Comparison of ENCODE assay signal across 10 mouse cellular contexts in the genomic region with DNA sequence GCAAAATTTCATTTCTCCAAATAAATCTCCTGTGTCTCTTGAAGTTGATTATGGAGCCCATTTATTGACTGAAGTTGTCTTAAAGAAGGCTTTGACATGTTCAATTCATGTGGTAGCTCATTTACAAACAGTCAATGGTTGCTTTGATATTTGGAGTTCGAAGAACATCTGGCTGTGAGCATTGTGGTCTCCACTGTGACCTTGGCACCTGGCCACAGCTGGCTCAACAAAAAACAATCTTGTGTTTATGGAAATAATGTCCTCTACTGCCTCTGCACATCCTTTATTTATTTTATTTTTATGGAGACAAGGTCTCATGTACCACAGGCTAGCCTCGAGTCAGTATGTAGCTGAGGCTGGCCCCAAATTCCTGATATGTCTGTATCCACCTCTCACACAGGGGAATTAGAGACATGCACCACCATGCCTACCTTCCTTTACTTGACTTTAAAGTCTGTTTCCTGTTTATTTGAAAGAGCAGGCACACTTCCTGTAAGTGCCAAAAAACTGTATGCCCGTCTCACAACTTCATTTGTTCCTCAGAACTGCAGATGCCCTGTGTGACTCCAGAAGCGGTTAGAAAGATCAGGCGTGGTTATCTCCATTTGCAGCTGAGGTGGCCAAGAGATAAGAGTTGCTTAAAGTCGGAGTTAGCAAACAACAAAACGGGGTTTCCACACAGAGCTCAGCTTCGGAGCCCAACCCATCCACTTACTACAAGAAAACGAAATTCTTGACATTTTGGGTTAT. TPM values are rescaled to one million over a fixed set of nuclear protein-coding genes. Genes with fewer than 3 reads are reported as not detected.
DNase-seq lines count a peak whose midpoint lies in the region; ATAC-seq and TF ChIP-seq lines count a peak whose summit lies in the region.
"Had no signal": no experiment of that assay in that cellular context is flagged by ENCODE, and none has a peak within 500 bp of the region (broad histone marks: within the 10 kb centered on the region; RNA-seq: fewer than 3 reads in every experiment).

A gene (plus strand): TSS at position 516 of the 750 bp plus-strand sequence.

- H3K27ac ChIP-seq in liver, embryonic 12.5 days = peak within 1 kb of the TSS; percentile 90
- 0 out of 2 replicates have a peak within 1 kb of the TSS, but pooled peaks have one; percentile 10 for H3K27ac ChIP-seq in small intestine, adult 2 months (ENCODE audit: insufficient read depth, low read depth, low read length)
- H3K27ac ChIP-seq: hindbrain, embryonic 15.5 days; midbrain, embryonic 12.5 days had no signal

- no peak for TF ChIP-seq POLR2A in small intestine, adult 2 months (IDR thresholded peaks at IDR 0.05; ENCODE audit: low read depth, low read length)

- H3K36me3 ChIP-seq in liver, embryonic 12.5 days = peaks cover 9% of the 10 kb centered on the region
- H3K36me3 ChIP-seq in small intestine, adult 2 months (ENCODE audit: control insufficient read depth, insufficient read depth, low read length) = no peaks in the 10 kb centered on the region
- H3K36me3 ChIP-seq: hindbrain, embryonic 15.5 days; midbrain, embryonic 12.5 days had no signal

- peak within 1 kb of the TSS; percentile 67 for H3K9ac ChIP-seq in liver, embryonic 12.5 days
- H3K9ac ChIP-seq: hindbrain, embryonic 15.5 days; midbrain, embryonic 12.5 days had no signal

- peak within 1 kb of the TSS; percentile 66 for H3K4me3 ChIP-seq in liver, embryonic 12.5 days
- peak within 1 kb of the TSS; percentile 24; the same call in 1 of the 2 replicates for H3K4me3 ChIP-seq in small intestine, adult 2 months (ENCODE audit: low read depth, low read length)
- H3K4me3 ChIP-seq: hindbrain, embryonic 15.5 days; midbrain, embryonic 12.5 days had no signal

- peaks cover 23% of the 10 kb centered on the region for H3K4me1 ChIP-seq in liver, embryonic 12.5 days
- no peaks in the 10 kb centered on the region for H3K4me1 ChIP-seq in small intestine, adult 2 months (ENCODE audit: control insufficient read depth, insufficient read depth, insufficient read length, low read length)
- H3K4me1 ChIP-seq: hindbrain, embryonic 15.5 days; midbrain, embryonic 12.5 days had no signal

- WGBS in liver, embryonic 12.5 days (ENCODE audit: insufficient replicate concordance) = 18% methylated on average over 9 of the region's 9 CpGs
- 21% methylated on average over 9 of the region's 9 CpGs for WGBS in small intestine, adult 2 months

- peak; percentile 98 for ATAC-seq in liver, embryonic 12.5 days

- H3K9me3 ChIP-seq in liver, embryonic 12.5 days (replicated peaks) = 0 out of 2 replicates have a peak, but pooled peaks cover 3% of the 10 kb centered on the region
- H3K9me3 ChIP-seq: hindbrain, embryonic 15.5 days; midbrain, embryonic 12.5 days had no signal

- no peak for TF ChIP-seq CTCF in small intestine, adult 2 months (IDR thresholded peaks at IDR 0.05; ENCODE audit: extremely low read depth, insufficient read length, insufficient replicate concordance, low read depth, low read length)

- no peaks in the 10 kb centered on the region for H3K27me3 ChIP-seq in liver, embryonic 12.5 days (replicated peaks)
- H3K27me3 ChIP-seq in small intestine, adult 2 months (ENCODE audit: control insufficient read depth, insufficient read depth, low read length) = no peaks in the 10 kb centered on the region
- H3K27me3 ChIP-seq: hindbrain, embryonic 15.5 days; midbrain, embryonic 12.5 days had no signal

- H3K4me2 ChIP-seq in liver, embryonic 12.5 days = peak within 1 kb of the TSS; percentile 60
- H3K4me2 ChIP-seq: hindbrain, embryonic 15.5 days; midbrain, embryonic 12.5 days had no signal

- peak; percentile 72 to 74 for DNase-seq in B cell, adult 2 months
- DNase-seq in MEL-GATA-1-ER (ENCODE audit: extremely low read depth, low read depth) = peak; percentile 98
- no peak for DNase-seq in gastrocnemius, postnatal 10 days
- no peak for DNase-seq in cerebellum, postnatal 25 days
- no peak for DNase-seq in embryo, embryonic 11 days
- no peak for DNase-seq in gastrocnemius, adult 8-10 months (ENCODE audit: low spot score in 2 of 2)

RNA-seq across cellular contexts. Expression of the gene that starts here (rescaled TPM):
- polyA plus RNA-seq in liver, embryonic 12.5 days (2016; fragmentation: Nextera tagmentation; extraction: Ambion mirVana) = 12.6 TPM in 2 replicates
- 4.2 and 184 TPM in 2 replicates for polyA plus RNA-seq in small intestine, adult 2 months (2012; rRNA removed)
- total RNA-seq in gastrocnemius, postnatal 10 days (2021) = 1 to 10 TPM in 1 of 2 experiments, under 1 TPM in 1; 0.56 to 4.4 TPM
- total RNA-seq in gastrocnemius, adult 8-10 months (2022) = not detected
- polyA plus RNA-seq: hindbrain, embryonic 15.5 days had no signal

Comparison
In these comparisons a context has a peak if more than half of its experiments do, and no peak if none do; other contexts are left out.
1. DNase-seq: peak in B cell, adult 2 months (2 of 2) and MEL-GATA-1-ER (single experiment); none in gastrocnemius, postnatal 10 days (single experiment), cerebellum, postnatal 25 days (0 of 2), embryo, embryonic 11 days (single experiment) and gastrocnemius, adult 8-10 months (0 of 2).